Mouse (Mus musculus): ENCODE measurements around the gene Osbpl10. TPM values are rescaled to one million over a fixed set of nuclear protein-coding genes. Genes with fewer than 3 reads are reported as not detected.
"Not testable (repeated sequence)": the region's sequence is repeated elsewhere in the genome, so short reads cannot be mapped to it uniquely, and the experiment has no call there.

The Osbpl10 gene
- 10 to 100 TPM; 56.5 to 57.6 TPM for total RNA-seq (2021)
- long read RNA-seq, experiment 1, transcript Osbpl10-207 (12 exons, 2,477 nt) = major isoform, 13 of 38 reads
- long read RNA-seq, experiment 1, partial matches to known transcripts = 12 of 38 reads
- long read RNA-seq, experiment 1, other reads (novel, unspliced or antisense) = 12 of 38 reads
- long read RNA-seq, experiment 2, transcript Osbpl10-207 (12 exons, 2,477 nt) = major isoform, 17 of 46 reads
- long read RNA-seq, experiment 2, partial matches to known transcripts = 21 of 46 reads
- long read RNA-seq, experiment 2, other reads (novel, unspliced or antisense) = 7 of 46 reads

GRCm38 (mm10) chr9:114978281-114979111 is at the start of gene Osbpl10:
TSS of gene Osbpl10 (plus strand) at chr9:114978569.
- DNase-seq (ENCODE audit: low spot score in 2 of 2) = peak; percentile 79 to 83
- intact Hi-C loops (cut with DNase I) = no loop called here

- intact Hi-C loops (cut with DNase I) = loop anchor here (10.0 kb wide), 1 partner anchor 334 kb away; no protein-coding TSS in a partner anchor
- DNase-seq (ENCODE audit: low spot score in 2 of 2) = peak; percentile 38 to 55
These were observed 47.8 kb upstream of the Osbpl10 start for GRCm38 (mm10) chr9:114930464-114931090.

- intact Hi-C loops (cut with DNase I) = loop anchor here (10.0 kb wide), 1 partner anchor 332 kb away; no protein-coding TSS in a partner anchor
- DNase-seq (ENCODE audit: low spot score in 2 of 2) = no peak
These were observed 45.8 kb upstream of the Osbpl10 start for GRCm38 (mm10) chr9:114932607-114933006.

- intact Hi-C loops (cut with DNase I) = loop anchor here (10.0 kb wide), 1 partner anchor 332 kb away; no protein-coding TSS in a partner anchor
- DNase-seq (ENCODE audit: low spot score in 2 of 2) = no peak
These were observed 45.2 kb upstream of the Osbpl10 start for GRCm38 (mm10) chr9:114933037-114933722.

DNA sequence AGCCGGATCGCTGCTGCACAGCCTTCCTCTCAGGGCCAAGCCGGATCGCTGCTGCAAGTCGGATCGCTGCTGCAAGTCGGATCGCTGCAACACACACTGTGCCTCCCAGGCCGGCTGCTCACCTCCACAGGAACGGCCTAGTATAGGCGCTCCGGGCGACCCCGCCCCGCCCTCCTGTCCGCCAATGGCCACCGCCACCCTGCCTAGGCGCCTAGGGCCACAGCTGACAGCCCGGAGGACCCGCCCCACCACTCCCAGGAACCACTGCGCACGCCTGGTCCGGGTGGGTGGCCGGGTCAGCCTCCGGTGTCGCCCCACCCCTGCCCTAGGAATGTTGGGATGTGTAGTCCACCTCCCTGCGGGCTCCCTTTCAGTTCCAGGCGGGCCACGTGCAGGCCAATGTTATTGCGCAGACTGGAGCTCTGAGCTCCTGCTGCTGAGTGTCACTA is 44.6 kb upstream of the Osbpl10 start, which contains the start of gene Gpd1l:
TSS of gene Gpd1l (minus strand) at position 265 of the 449 bp plus-strand sequence.
- intact Hi-C loops (cut with DNase I) = loop anchor here (10.0 kb wide), 1 partner anchor 331 kb away; no protein-coding TSS in a partner anchor
- peak; percentile 96 for DNase-seq (ENCODE audit: low spot score in 2 of 2)

DNA sequence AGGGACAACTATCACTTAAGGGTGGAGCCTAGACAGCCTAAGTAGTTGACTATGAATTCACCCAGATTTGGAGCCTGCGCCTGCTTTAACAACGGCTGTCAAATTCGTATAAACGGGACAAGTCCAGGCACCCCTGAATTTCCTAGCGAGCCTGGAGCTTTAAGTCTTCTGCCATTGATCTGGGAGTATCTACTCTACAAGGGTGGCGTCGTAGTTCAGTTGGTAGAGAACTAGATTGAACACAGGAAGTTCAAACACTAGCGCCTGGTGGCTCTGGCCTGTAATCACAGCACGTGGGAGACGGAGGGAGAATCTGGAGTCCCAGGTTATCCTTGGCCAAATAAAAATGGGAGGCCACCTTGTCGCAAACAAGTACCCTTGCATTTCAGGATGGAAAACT is 44.1 kb upstream of the Osbpl10 start:
- intact Hi-C loops (cut with DNase I) = loop anchor here (10.0 kb wide), 1 partner anchor 331 kb away; no protein-coding TSS in a partner anchor
- no peak for DNase-seq (ENCODE audit: low spot score in 2 of 2)

DNA sequence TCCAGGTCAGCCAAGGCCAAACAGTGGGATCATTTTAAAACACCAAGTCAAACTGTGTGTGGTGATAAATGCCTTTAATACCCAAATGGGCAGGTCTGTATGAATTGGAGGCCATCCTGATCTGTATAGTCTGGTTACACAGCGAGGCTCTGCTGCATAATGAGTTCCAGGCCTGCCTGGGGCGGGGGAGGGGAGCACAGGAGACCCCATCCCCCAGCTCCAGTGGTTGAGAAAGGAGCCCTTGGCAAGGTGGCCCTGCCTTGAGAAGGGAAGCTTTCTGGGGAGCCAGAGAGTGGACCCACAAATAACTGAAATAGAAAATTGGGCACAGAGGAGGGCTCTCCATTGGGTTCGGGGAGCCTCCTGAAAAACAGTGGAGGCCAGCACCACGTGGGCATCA is 43.0 kb upstream of the Osbpl10 start:
- DNase-seq (ENCODE audit: low spot score in 2 of 2) = no peak
- intact Hi-C loops (cut with DNase I) = loop anchor here (10.0 kb wide), 1 partner anchor 329 kb away; no protein-coding TSS in a partner anchor

DNA sequence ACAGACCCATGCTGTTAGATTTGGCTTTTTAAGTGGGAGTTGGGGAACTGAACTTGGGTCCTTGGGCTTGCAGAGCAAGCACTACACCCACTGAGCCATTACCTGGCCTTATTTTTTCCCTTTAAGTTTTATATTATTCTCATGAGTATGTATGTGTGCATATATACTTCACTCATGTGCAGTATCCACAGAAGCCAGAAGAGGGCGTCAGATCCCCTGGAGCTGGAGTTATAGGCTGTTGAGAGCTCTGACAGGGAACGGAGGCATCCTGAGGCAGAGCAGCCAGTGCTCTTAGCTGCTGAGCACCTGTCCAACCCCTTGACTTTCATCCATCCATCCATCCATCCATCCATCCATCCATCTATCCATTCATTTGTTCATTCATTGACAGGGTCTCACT is 41.7 kb upstream of the Osbpl10 start:
- no peak for DNase-seq (ENCODE audit: low spot score in 2 of 2)

GRCm38 (mm10) chr9:114944642-114945041 is 33.7 kb upstream of the Osbpl10 start:
- no peak for DNase-seq (ENCODE audit: low spot score in 2 of 2)
- intact Hi-C loops (cut with DNase I) = no loop called here

More for the DNA sequence above, 41.7 kb upstream of the Osbpl10 start:
- intact Hi-C loops (cut with DNase I) = loop anchor here (10.0 kb wide), 1 partner anchor 328 kb away; no protein-coding TSS in a partner anchor

GRCm38 (mm10) chr9:114945576-114945975 is 32.8 kb upstream of the Osbpl10 start:
- no peak for DNase-seq (ENCODE audit: low spot score in 2 of 2)
- intact Hi-C loops (cut with DNase I) = no loop called here

DNA sequence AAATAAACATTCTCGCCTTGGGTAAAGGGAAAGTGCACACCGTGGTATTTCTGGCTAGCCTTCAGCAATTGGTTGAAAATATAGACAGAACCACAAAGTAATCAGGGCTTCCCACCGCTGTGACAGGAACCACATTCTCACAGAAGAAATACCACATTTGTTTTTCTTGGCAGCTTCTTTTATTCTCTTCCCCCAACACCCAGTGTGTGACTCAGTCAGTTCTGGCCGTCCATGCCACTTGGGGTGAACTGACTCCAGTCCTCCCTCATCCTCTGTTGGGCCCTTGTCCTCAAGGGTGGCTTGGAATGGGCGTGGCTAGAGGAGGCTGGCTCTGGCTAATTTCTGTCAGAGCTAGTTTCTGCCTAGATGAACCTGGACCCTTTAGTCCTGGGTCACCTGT is 30.0 kb upstream of the Osbpl10 start:
- no peak for DNase-seq (ENCODE audit: low spot score in 2 of 2)
- intact Hi-C loops (cut with DNase I) = no loop called here

DNA sequence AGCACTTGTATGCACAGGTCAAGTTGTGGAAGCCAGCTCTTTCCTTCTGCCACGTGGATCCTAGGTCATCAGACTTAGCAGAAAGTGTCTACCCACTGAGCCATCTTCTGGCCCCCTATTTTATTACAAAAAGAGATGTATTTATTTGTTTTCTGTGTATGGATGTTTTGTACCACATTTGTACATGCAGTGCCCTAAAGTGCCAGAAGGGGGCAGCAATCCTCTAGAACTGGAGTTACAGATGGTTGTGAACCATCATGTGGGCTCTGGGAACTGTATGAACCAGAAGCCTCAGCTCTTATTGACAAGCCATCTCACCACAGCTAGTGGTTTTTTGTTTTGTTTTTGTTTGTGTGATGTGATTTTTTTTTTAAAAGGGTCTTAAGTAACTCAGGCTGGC is 25.5 kb upstream of the Osbpl10 start:
- no peak for DNase-seq (ENCODE audit: low spot score in 2 of 2)
- intact Hi-C loops (cut with DNase I) = no loop called here

- intact Hi-C loops (cut with DNase I) = loop anchor here (5.0 kb wide), 1 partner anchor 158 kb away; no protein-coding TSS in a partner anchor
These were observed 23.0 kb upstream of the Osbpl10 start for GRCm38 (mm10) chr9:114955340-114955739.

GRCm38 (mm10) chr9:114956945-114957344 is 21.4 kb upstream of the Osbpl10 start:
- intact Hi-C loops (cut with DNase I) = loop anchor here (2.0 to 5.0 kb wide), 2 partner anchors 44 to 160 kb away; no protein-coding TSS in a partner anchor
- DNase-seq (ENCODE audit: low spot score in 2 of 2) = peak in 1 of 2 experiments; percentile 26

More at GRCm38 (mm10) chr9:114955340-114955739, 23.0 kb upstream of the Osbpl10 start:
- DNase-seq (ENCODE audit: low spot score in 2 of 2) = no peak

DNA sequence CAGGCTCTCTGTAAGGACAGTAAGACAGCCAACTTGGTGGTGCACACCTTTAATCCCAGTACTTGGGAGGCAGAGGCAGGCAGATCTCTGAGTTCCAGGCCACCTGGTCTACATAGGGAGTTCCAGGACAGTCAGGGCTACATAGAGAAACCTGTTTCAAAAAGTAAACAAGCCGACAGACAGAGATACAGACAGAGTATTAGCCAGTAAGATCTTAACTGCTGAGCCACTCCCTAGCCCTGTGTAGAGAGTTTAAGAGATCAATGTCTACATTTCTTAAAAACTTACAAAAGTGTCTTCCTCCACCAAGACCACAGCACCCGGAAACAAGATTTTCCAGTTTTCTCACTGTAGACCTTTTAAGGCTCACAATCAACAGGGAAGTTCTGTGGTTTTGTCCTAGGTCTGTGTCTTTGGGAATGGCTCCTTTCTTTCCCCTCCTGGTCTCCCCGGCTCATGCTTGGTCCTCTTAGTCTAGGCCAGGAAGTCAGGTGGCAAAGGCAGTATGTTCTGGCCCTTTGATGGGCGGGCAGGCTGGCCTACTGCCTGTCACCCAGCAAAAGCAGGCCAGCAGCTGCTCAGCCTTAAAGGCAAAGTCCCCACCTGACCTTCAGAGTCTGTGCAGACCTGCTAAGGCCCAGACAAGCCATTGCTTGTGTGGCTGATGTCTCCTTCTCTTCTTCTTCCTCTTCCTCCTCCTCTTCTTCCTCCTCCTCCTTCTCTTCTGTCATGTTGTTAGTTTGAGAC is 18.2 kb upstream of the Osbpl10 start:
- intact Hi-C loops (cut with DNase I) = no loop called here

GRCm38 (mm10) chr9:114960844-114961243 is 17.5 kb upstream of the Osbpl10 start:
- intact Hi-C loops (cut with DNase I) = no loop called here

More for the DNA sequence above, 18.2 kb upstream of the Osbpl10 start:
- no peak for DNase-seq (ENCODE audit: low spot score in 2 of 2)

GRCm38 (mm10) chr9:114964093-114964492 is 14.3 kb upstream of the Osbpl10 start:
- intact Hi-C loops (cut with DNase I) = no loop called here
- DNase-seq (ENCODE audit: low spot score in 2 of 2) = no peak

More at GRCm38 (mm10) chr9:114960844-114961243, 17.5 kb upstream of the Osbpl10 start:
- no peak for DNase-seq (ENCODE audit: low spot score in 2 of 2)

DNA sequence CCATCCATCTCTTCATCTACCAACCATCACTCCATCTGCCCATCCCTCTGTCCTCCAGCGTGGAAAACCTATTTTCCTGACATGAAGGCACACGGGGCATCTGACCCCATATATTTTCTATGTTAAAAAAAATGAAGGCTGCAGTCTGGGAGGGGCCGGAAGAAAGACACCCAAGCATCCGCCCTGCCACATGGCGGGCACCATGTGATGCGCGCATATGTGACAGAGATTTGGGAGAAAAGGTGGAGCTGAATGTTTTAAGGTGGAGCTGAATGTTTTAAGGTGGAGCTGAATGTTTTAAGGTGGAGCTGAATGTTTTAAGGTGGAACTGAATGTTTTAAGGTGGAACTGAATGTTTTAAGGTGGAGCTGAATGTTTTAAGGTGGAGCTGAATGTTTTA is 12.1 kb upstream of the Osbpl10 start:
- intact Hi-C loops (cut with DNase I) = not testable (repeated sequence)

More for the DNA sequence above, 12.1 kb upstream of the Osbpl10 start:
- DNase-seq (ENCODE audit: low spot score in 2 of 2) = not testable (repeated sequence)
